Mouse (Mus musculus) left cerebral cortex, postnatal 10 days (tissue): ENCODE measurements around the gene Tmem200a. TPM values are rescaled to one million over a fixed set of nuclear protein-coding genes. Genes with fewer than 3 reads are reported as not detected.
"Not testable (repeated sequence)": the region's sequence is repeated elsewhere in the genome, so short reads cannot be mapped to it uniquely, and the experiment has no call there.

ENCODE experiments used
- DNase-seq, 2 experiments: peaks; one replicate each; pipeline ENCODE4 v3.0.0; 2021 to 2022; ENCODE audit warnings: low spot score in 2 of 2, mixed read lengths in 1 of 2; ENCODE audit errors: extremely low spot score in 1 of 2
- intact Hi-C: fragments of 180-260 bp; cut with DNase I; formaldehyde crosslinking; loops from one replicate; pipeline ENCODE4 v1.15.1; 2025
- total RNA-seq, 2 experiments: library from RNA; stranded (reverse); gene quantifications; 2 replicates each; pipeline ENCODE4 v1.2.3; 2021

Gene Tmem200a
- total RNA-seq, 2 experiments from 2014 or later: 23.7 to 24.1 TPM

DNA sequence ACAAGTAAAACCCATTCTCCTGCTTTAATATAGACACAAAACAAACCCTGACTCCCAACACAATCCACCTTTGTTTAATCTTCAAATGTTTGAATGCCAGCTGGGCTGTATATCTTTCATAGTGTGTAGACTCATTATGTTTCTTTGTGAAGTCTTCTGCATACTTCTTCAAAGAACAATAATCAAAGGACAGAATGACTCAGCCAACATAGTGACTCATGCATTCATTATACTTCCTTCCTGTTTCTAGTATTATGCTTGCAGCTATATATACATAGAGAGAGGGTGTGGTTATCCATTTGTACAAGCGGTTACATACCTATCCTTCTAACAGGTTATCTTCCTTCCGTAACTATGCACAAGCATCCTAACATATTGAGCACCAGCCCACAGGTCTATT is 160.7 kb downstream of the Tmem200a start:
- intact Hi-C loops: no loop called here
- DNase-seq: no peak

DNA sequence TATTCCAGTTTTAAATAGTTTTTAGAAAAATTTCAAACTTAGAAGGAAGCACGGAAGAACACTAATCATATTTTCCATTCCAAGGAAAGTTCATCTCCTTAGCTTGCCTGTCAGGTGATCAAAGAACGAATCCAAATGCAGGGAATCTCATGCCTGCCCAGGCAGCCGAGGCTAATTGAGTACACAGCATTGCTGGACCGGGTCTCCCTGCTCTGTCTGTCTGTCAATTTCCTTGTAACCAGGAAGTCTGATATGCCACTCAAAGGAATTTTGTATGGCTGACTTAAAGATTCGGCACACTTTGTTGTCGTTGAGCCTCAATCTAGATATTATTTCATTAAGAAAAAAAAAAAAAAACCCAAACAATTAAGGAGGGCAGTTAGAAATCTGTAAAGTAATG is 168.6 kb downstream of the Tmem200a start:
- intact Hi-C loops: no loop called here
- no peak for DNase-seq

DNA sequence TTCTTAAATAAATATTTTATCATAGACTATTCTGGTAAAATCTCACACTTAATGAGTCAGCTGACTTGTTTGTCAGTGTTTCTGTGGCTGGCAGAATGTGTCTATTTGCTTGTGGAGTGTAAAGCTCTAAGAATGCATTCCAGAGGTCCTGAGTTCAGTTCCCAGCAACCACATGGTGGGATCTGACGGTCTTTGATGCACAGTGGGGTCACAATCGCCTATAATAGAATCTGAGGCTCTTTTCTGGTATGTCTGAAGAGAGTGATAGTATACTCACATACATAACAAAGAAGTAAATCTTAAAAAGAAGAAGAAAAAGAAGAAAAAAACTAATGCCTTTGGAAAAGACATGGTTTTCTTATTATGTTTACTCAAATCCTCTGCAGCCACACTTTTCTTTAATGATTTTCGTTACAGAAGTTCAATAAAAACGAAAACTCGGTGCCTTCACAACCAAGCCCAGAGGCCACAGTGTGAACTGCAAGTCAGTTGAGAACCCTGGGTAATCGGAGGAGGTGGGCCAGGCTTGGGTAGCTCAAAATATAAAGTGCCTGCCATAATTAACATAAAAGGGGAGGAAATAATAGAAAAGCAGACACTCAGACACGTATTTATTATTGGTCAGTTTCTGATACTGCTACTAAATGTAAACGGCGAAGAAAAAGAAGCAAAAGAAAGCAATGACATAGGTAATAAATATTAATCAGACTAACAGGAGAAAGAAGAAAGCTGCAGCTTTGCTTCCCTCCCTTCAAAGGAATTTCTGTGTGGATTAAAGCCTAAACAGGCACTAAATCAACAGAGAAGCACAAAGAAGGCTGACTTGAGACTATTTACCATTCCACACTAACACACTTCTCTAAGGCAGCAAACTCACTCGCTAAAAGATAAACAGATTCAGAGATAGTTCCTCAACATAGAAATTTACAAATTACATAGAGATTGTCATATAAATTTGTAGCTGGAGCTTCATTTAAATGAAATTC is 170.5 kb downstream of the Tmem200a start:
- intact Hi-C loops: no loop called here
- DNase-seq: no peak

DNA sequence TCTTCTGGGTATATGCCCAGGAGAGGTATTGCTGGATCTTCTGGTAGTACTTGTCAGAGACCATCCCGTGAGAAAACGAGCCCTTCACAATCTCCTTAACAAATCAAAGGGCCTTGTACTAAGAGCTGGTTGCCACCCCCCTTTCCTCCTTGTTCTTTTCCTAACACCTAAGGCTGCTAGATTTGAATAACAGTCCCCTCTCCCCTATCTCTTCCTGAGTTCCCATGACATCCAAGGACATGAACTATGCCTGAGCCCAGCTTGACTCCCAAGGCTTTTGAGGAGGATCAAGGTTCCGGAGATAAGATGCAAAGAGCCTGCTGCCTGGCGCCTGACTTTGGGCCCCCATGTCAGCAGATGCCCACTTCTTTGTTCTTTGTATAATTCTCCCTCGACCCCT is 184.7 kb downstream of the Tmem200a start:
- intact Hi-C loops, DNase-seq: not testable (repeated sequence)

DNA sequence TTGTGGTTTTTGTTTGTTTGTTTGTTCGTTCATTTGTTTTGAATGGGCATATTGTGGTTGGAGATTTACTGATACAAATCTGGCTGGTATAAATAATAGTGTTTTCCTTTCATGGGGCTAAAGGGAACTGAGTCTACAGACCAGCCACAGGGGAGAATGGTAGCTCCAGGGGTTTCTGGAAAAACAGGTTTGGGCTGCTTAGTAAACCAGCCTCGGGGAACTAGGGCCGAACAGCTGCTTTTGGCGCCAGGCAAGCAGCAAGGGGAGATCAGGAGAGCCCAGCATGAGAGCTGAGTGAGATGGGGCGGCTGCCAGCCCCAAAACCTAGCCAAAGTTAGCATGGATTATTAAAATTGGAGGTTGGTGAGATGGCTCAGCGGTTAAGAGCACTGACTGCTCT is 191.6 kb downstream of the Tmem200a start:
- intact Hi-C loops: no loop called here
- no peak for DNase-seq

DNA sequence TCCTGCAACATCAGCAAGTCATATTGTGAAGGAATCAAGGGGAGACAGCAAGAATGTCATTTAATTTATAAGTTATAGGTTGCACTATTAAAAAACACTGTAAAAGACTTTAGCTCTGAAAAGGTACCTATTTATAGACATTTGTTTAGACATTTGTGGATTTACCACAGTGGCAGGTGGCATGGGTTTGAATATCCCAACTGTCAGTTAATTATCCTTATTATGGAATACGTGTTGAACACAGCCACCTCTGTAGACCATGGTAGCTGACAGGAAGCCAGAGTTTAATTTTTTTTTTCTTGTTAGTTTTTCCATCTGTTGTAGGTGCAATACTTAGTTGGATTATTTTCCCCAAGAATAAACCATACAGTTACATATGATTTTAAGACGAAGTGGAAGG is 194.3 kb downstream of the Tmem200a start:
- intact Hi-C loops: no loop called here

DNA sequence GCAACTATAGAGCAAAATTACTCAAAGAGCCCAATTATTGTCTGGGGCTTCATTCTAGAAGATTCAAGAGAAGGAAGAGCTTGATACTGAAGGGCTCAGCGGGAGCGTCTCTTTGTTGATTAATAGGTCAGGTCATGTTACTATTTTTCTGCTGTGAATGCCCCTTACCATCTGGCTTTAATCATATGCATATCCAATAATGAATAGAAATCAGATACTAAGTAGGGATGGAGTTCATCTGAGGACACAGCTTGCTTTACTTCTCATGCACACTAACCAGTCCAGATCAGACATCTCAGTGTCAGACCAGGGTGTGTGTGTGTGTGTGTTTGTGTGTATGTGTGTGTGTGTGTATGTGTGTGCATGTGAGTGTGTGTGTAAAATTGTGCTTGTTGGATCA is 201.1 kb downstream of the Tmem200a start:
- DNase-seq: no peak
- intact Hi-C loops: no loop called here

More for the DNA sequence above, 194.3 kb downstream of the Tmem200a start:
- no peak for DNase-seq

DNA sequence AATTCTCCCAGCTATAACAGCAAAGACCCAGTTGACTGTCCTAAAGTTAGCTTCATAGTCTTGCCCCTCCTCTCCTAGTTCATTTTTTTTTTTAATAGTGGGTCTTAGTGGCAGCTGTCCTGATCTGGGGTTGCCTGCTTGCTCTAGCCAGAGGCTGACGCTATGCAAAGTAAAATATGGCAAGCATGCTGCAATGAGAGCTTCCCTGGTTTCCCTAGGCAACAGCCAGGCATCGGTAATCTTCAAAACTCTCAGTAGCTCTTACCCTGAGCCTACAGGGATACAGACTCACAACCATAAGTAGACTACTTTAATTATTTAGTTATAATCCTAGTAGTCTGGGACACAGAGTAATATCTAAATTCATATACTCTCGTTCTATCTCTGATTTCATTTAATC is 202.0 kb downstream of the Tmem200a start:
- intact Hi-C loops: no loop called here
- DNase-seq: no peak

DNA sequence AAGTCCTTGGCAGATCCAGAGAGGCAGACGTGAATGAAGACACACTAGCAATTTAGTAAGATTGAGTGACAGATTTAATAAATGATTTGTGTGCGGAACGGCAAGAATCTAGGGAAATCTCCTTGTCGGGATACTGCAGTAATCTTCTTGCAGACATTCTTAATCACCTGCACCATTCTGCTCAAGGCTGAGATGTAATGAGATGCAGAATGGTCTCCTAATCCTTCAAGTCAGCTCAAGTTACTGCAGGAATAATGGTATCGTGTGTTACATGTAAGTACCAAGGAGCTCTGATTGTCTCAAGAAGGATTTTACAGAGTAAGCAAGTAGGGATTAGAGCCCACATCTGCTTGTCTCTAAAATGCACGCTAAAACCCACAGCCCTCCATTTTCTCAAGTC is 210.1 kb downstream of the Tmem200a start:
- intact Hi-C loops: no loop called here
- DNase-seq: no peak

Other genes starting within 250 kb of the Tmem200a start
- 1 to 10 TPM; 1.7 to 2.3 TPM for gene Gm9767, start 797 bp downstream of the Tmem200a start, total RNA-seq
- gene Samd3, start 150.7 kb upstream of the Tmem200a start, total RNA-seq: 1 to 10 TPM; 1.1 to 2.4 TPM